Mouse (Mus musculus) monocyte, adult 5-6 weeks (primary cell): ENCODE measurements around the gene Lrp1. TPM values are rescaled to one million over a fixed set of nuclear protein-coding genes. Genes with fewer than 3 reads are reported as not detected.

Experiments used
- ATAC-seq: fragments of 153-309, 156-312 bp; replicated peaks from 2 replicates; pipeline ENCODE4 v1.8.0; 2017; ENCODE audit warnings: mild to moderate bottlenecking; ENCODE audit not compliant: low TSS enrichment, insufficient number of reproducible peaks, severe bottlenecking, poor library complexity, low FRiP score
- total RNA-seq: library from RNA; stranded (forward); fragments of 200-1000, 200-491, 200-594 nt; gene quantifications from 3 replicates; pipeline ENCODE4 v1.2.3, GENCODE M21; 2017

The Lrp1 gene
- total RNA-seq, 1 experiment from 2014 or later: 171 TPM

GRCm38 (mm10) chr10:127491128-127491512 is 129.8 kb downstream of the Lrp1 start:
- no peak for ATAC-seq

GRCm38 (mm10) chr10:127490160-127491127 is 130.5 kb downstream of the Lrp1 start:
- no peak for ATAC-seq

GRCm38 (mm10) chr10:127488856-127489255 is 132.1 kb downstream of the Lrp1 start:
- no peak for ATAC-seq

Other genes with a start within 250 kb of the Lrp1 start
- 32.1 to 81.2 TPM (median 33.7 TPM) in 3 replicates for gene R3hdm2, start 240.8 kb downstream of the Lrp1 start, total RNA-seq
- gene Stac3, start 119.5 kb downstream of the Lrp1 start, total RNA-seq: 0.32 to 9.8 TPM (median 1.4 TPM) in 3 replicates
- not detected in 3 replicates for gene Ndufa4l2, start 106.2 kb downstream of the Lrp1 start, total RNA-seq
- gene Shmt2, start 98.7 kb downstream of the Lrp1 start, total RNA-seq: 7.9 to 28.8 TPM (median 11.5 TPM) in 3 replicates
- gene Nxph4, start 86.6 kb downstream of the Lrp1 start, total RNA-seq: not detected in 3 replicates
- gene Stat6, start 21.8 kb upstream of the Lrp1 start, total RNA-seq: 171 to 211 TPM (median 204 TPM) in 3 replicates
- 16.1 to 28.4 TPM (median 17.2 TPM) in 3 replicates for gene Nemp1, start 45.8 kb upstream of the Lrp1 start, total RNA-seq
- 12.6 to 35.9 TPM (median 17.8 TPM) in 3 replicates for gene Nab2, start 47.4 kb upstream of the Lrp1 start, total RNA-seq
- gene Myo1a, start 84.0 kb upstream of the Lrp1 start, total RNA-seq: 1.6 TPM in 1 of 3 replicates, not detected in the others
- not detected in 3 replicates for gene Tac2, start 103.3 kb upstream of the Lrp1 start, total RNA-seq
- 4.8 to 9.7 TPM (median 6.3 TPM) in 3 replicates for gene Zbtb39, start 118.4 kb upstream of the Lrp1 start, total RNA-seq
- not detected in 3 replicates for gene Gpr182, start 130.6 kb upstream of the Lrp1 start, total RNA-seq
- not detected in 3 replicates for gene Rdh1, start 138.6 kb upstream of the Lrp1 start, total RNA-seq
- not detected in 3 replicates for gene Rdh16f1, start 138.6 kb upstream of the Lrp1 start, total RNA-seq
- 0.19 to 1.2 TPM (median 1.0 TPM) in 3 replicates for gene Rdh9, start 155.2 kb upstream of the Lrp1 start, total RNA-seq
- gene Rdh16, start 180.0 kb upstream of the Lrp1 start, total RNA-seq: not detected in 3 replicates
- gene Rdh19, start 228.8 kb upstream of the Lrp1 start, total RNA-seq: not detected in 3 replicates
- gene Rdh16f2, start 245.3 kb upstream of the Lrp1 start, total RNA-seq: not detected in 3 replicates